26 mouse cellular contexts compared by ENCODE assay signal in genomic region chr6:144911781-144912180, GRCm38 (mm10).
A peak's percentile ranks its signal among the peaks of the same experiment; 100 is the strongest.
DNase-seq lines count a peak whose midpoint lies in the region; ATAC-seq and TF ChIP-seq lines count a peak whose summit lies in the region.
"Had no signal": no experiment of that assay in that cellular context is flagged by ENCODE, and none has a peak within 500 bp of the region (broad histone marks: within the 10 kb centered on the region; RNA-seq: fewer than 3 reads in every experiment).

No protein-coding gene starts in this region.

- H3K27me3 ChIP-seq in liver, embryonic 11.5 days (replicated peaks; ENCODE audit: control insufficient read depth, insufficient read depth, low read length) = no peaks in the 10 kb centered on the region
- H3K27me3 ChIP-seq: heart, embryonic 15.5 days; intestine, embryonic 15.5 days had no signal

- no peaks in the 10 kb centered on the region for H3K36me3 ChIP-seq in liver, embryonic 11.5 days (ENCODE audit: control insufficient read depth, insufficient read depth, low read length)
- H3K36me3 ChIP-seq: embryonic facial prominence, embryonic 13.5 days; heart, embryonic 10.5 days; heart, embryonic 15.5 days; intestine, embryonic 15.5 days had no signal

- TF ChIP-seq CTCF in left cerebral cortex, adult 2 months (IDR thresholded peaks at IDR 0.05) = no peak

- peak; percentile 4 to 9 for DNase-seq in left cerebral cortex, adult 9 months (ENCODE audit: low spot score in 2 of 2)
- DNase-seq in left cerebral cortex, adult 2 months (ENCODE audit: extremely low spot score in 1 of 2, low spot score in 2 of 2) = no peak
- peak; percentile 24 to 41 for DNase-seq in frontal cortex, postnatal 10 days (ENCODE audit: low spot score in 2 of 2)
- DNase-seq in left cerebral cortex, postnatal 14 days (ENCODE audit: low spot score in 2 of 2) = peak; percentile 61 to 69
- DNase-seq in right cerebral cortex, postnatal 36 days (ENCODE audit: low spot score in 2 of 2) = peak; percentile 8 to 31
- DNase-seq in liver, embryonic 11.5 days (ENCODE audit: low spot score) = no peak
- DNase-seq in thymus, postnatal 10 days (ENCODE audit: low spot score in 2 of 2) = no peak
- DNase-seq: adrenal gland, postnatal 14 days; cerebellum, adult 11-12 months; cerebellum, postnatal 10 days; gastrocnemius, postnatal 14 days; kidney, adult 2 months; lung, embryonic 14.5 days; lung, postnatal 14 days; midbrain, embryonic 14.5 days; spleen, adult 18-20 months; thymus, adult 18-20 months; thymus, postnatal 36 days had no signal

- no peaks in the 10 kb centered on the region for H3K9me3 ChIP-seq in liver, embryonic 11.5 days (ENCODE audit: control insufficient read depth, low read length)
- H3K9me3 ChIP-seq: embryonic facial prominence, embryonic 13.5 days; heart, embryonic 10.5 days; heart, embryonic 15.5 days; intestine, embryonic 15.5 days had no signal

- no peak overlapping the region for H3K9ac ChIP-seq in liver, embryonic 11.5 days (ENCODE audit: low read depth, low read length)
- H3K9ac ChIP-seq: embryonic facial prominence, embryonic 13.5 days; heart, embryonic 15.5 days; intestine, embryonic 15.5 days; liver, embryonic 14.5 days; lung, embryonic 14.5 days had no signal

- WGBS in liver, embryonic 11.5 days = 81% methylated on average over 7 of the region's 7 CpGs

- no peak overlapping the region for H3K4me3 ChIP-seq in left cerebral cortex, adult 2 months
- H3K4me3 ChIP-seq in liver, embryonic 11.5 days (ENCODE audit: low read depth, low read length) = no peak overlapping the region
- H3K4me3 ChIP-seq: embryonic facial prominence, embryonic 13.5 days; erythroblast, embryonic 14.5 days; heart, embryonic 10.5 days; heart, embryonic 15.5 days; intestine, embryonic 15.5 days had no signal

- no peak overlapping the region for H3K27ac ChIP-seq in left cerebral cortex, adult 2 months
- no peak overlapping the region for H3K27ac ChIP-seq in liver, embryonic 11.5 days (ENCODE audit: low read depth, low read length)
- H3K27ac ChIP-seq: embryonic facial prominence, embryonic 13.5 days; heart, embryonic 10.5 days; heart, embryonic 15.5 days; intestine, embryonic 15.5 days; liver, embryonic 14.5 days had no signal

- intact Hi-C loops in left cerebral cortex, adult 2 months (cut with DNase I) = no loop called here
- intact Hi-C loops in left cerebral cortex, postnatal 14 days (cut with DNase I) = no loop called here

- no peak for ATAC-seq in liver, embryonic 11.5 days (replicated peaks; ENCODE audit: low FRiP score)
- ATAC-seq: CD4-positive, CD25-positive, alpha-beta regulatory T cell, adult 4 months; hindbrain, embryonic 16.5 days; intestine, embryonic 15.5 days had no signal

- no peak overlapping the region for H3K4me2 ChIP-seq in liver, embryonic 11.5 days
- H3K4me2 ChIP-seq: embryonic facial prominence, embryonic 13.5 days; heart, embryonic 15.5 days; intestine, embryonic 15.5 days; lung, embryonic 14.5 days had no signal

- no peaks in the 10 kb centered on the region for H3K4me1 ChIP-seq in liver, embryonic 11.5 days (replicated peaks; ENCODE audit: control insufficient read depth, insufficient read depth, low read length)
- H3K4me1 ChIP-seq: embryonic facial prominence, embryonic 13.5 days; heart, embryonic 15.5 days; intestine, embryonic 15.5 days had no signal

Comparison
In these comparisons a context has a peak if more than half of its experiments do, and no peak if none do; other contexts are left out.
1. DNase-seq: peak in left cerebral cortex, adult 9 months (2 of 2), frontal cortex, postnatal 10 days (2 of 2), left cerebral cortex, postnatal 14 days (2 of 2) and right cerebral cortex, postnatal 36 days (2 of 2); none in left cerebral cortex, adult 2 months (0 of 2), liver, embryonic 11.5 days (single experiment) and thymus, postnatal 10 days (0 of 2).